Mouse (Mus musculus) kidney, adult 10 weeks (tissue): ENCODE results near the gene Rfpl4b. TPM values are rescaled to one million over a fixed set of nuclear protein-coding genes. Genes with fewer than 3 reads are reported as not detected.

ENCODE experiments used
- polyA plus RNA-seq: library from polyadenylated mRNA; stranded (reverse); fragments of 350-450 nt; fragmentation: Illumina TruSeq; extraction: RNeasy Lipid Tissue Mini Kit (QIAGEN cat#74804); gene quantifications from one replicate; pipeline ENCODE4 v1.2.3, GENCODE M21; 2014; ENCODE audit warnings: low read depth, low replicate concordance

Gene Rfpl4b
- polyA plus RNA-seq = not detected

GRCm38 (mm10) chr10:38821679-38822078 lies at the start of gene Rfpl4b:
Rfpl4b (minus strand) TSS chr10:38821779.

Other genes starting within 250 kb of the Rfpl4b start
- gene Lama4, start 143.7 kb upstream of the Rfpl4b start, polyA plus RNA-seq = 4.7 TPM